Mouse (Mus musculus) olfactory bulb, adult 2 months (tissue): Measurements from ENCODE around the gene Ech1. TPM values are rescaled to one million over a fixed set of nuclear protein-coding genes. Genes with fewer than 3 reads are reported as not detected.

Source experiments
- H3K27ac ChIP-seq: fragments of 200-500 bp; 2 replicates; pipeline ENCODE4 v1.5.1; 2012; ENCODE audit warnings: low read depth, low read length; ENCODE audit not compliant: insufficient read depth
- H3K4me1 ChIP-seq: fragments of 200-500 bp; 2 replicates; pipeline ENCODE4 v1.6.1; 2012; ENCODE audit warnings: low read length; ENCODE audit not compliant: control insufficient read depth, insufficient read depth
- H3K4me3 ChIP-seq: fragments of 200-500 bp; 2 replicates; pipeline ENCODE4 v1.5.1; 2012; ENCODE audit warnings: mild to moderate bottlenecking, low read depth, low read length, moderate library complexity; ENCODE audit not compliant: insufficient read depth
- CTCF ChIP-seq: fragments of 200-500 bp; IDR thresholded peaks from 2 replicates; pipeline ENCODE4 v1.5.1; 2012; ENCODE audit warnings: low read depth, mild to moderate bottlenecking, low read length, moderate library complexity; ENCODE audit not compliant: insufficient read depth
- POLR2A ChIP-seq: fragments of 200-500 bp; IDR thresholded peaks from 2 replicates; pipeline ENCODE4 v1.6.1; 2012; ENCODE audit warnings: mild to moderate bottlenecking, low read depth, low read length, moderate library complexity; ENCODE audit not compliant: insufficient read depth
- WGBS: fragments of 180-500 bp; shearing (Covaris S2); methylation state at CpG from one replicate; pipeline ENCODE4 v1.1.7; 2018; 5-methylcytosine and 5-hydroxymethylcytosine counted together
- polyA plus RNA-seq: library from polyadenylated mRNA; stranded (reverse); fragments of >200 nt; gene quantifications from 2 replicates; pipeline ENCODE4 v1.2.4, GENCODE M21; 2012; ENCODE audit warnings: low replicate concordance; ENCODE audit not compliant: missing spikeins, insufficient read depth, insufficient read length

The Ech1 gene
- polyA plus RNA-seq, 1 experiment: not detected

DNA sequence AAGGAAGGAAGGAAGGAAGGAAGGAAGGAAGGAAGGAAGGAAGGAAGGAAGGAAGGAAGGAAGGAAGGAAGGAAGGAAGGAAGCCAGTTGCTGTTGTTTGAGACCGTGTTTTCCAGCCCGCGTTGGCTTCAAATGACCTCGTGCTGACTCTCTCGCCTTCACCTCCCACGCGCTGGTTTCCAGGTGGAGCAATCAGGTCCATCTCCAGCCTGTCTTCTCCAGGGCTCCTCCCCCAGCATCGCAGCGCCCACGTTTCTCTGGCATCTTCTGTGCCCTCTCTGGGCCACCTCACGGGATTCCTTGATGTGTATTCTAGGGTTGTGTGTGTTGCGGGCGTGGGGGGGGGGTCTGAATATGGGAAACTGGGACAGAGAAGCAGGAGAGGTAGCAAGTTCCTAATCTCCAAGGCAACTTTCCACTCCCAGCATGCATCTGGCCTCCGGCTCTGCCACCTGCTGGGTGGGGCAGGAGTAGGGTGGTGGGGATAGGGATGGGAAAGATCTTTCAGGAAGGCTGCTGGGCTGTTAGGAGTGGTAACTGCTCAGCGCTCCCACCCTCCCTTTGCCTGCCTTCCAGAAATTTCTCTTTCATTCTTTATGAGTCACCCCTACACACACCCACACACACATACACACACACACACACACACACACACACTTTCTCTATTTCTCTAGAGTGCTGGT, 37.9 kb downstream of the Ech1 start:
- no peak overlapping the region for H3K4me3 ChIP-seq
- peaks cover 48% of the 10 kb centered on the region for H3K4me1 ChIP-seq
- WGBS: 49% methylated on average over 15 of the region's 15 CpGs
- H3K27ac ChIP-seq: peak overlapping the region; percentile 41
- TF ChIP-seq CTCF (no peak), POLR2A (no peak)

DNA sequence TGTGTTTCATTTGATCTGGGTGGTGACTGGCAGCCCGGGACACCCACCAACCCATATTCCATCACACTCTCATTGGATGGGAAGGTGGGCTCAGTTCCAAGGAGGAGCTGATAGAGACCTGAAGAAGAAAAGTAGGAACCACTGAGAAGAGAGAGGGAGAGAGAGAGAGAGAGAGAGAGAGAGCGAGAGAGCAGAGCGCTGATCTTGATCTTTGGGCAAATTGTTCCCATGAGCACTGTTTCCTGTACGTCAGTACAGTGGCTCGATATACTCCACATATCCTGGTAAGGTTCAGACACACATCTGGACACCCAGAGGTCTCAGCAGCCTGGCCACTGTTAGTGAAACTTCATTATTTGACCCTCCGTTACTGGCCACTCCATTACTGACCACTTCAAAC, 38.5 kb downstream of the Ech1 start, which contains the start of gene Lgals7:
Gene Lgals7, plus strand, starts transcription at position 314 of the 400 bp plus-strand sequence.
- 50% methylated on average over 6 of the region's 6 CpGs for WGBS
- TF ChIP-seq POLR2A: no peak
- no peak for TF ChIP-seq CTCF
- Histone ChIP-seq H3K27ac (peak within 1 kb of the TSS; percentile 41), H3K4me3 (no peak within 1 kb of the TSS), H3K4me1 (peaks cover 48% of the 10 kb centered on the region)

DNA sequence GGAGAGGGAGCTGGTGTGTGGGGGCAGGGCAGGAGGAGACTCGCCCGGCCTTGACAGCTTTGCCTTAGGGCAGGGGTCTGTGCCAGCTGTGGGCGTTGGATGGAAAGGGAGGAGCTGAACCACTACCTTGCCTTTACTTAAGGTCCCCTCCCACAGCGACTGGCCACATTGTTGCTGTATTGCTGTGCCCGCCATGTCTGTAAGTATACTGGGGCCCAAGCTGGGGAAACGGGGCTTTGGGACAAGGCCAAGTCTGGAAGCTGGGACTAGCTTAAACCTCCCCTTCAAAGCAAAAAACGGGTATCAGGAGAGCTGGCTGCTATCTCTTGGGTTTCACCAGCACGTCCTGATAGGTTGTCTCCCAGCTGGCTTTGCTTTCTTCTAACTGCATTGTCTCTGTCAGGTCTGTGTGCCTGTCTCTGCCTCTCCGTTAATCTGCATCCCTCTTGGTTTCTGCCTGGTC, 39.3 kb downstream of the Ech1 start:
- Histone ChIP-seq H3K4me3 (no peak overlapping the region), H3K4me1 (peaks cover 48% of the 10 kb centered on the region), H3K27ac (peak overlapping the region; percentile 40)
- 31% methylated on average over 9 of the region's 9 CpGs for WGBS
- TF ChIP-seq CTCF (no peak), POLR2A (no peak)

DNA sequence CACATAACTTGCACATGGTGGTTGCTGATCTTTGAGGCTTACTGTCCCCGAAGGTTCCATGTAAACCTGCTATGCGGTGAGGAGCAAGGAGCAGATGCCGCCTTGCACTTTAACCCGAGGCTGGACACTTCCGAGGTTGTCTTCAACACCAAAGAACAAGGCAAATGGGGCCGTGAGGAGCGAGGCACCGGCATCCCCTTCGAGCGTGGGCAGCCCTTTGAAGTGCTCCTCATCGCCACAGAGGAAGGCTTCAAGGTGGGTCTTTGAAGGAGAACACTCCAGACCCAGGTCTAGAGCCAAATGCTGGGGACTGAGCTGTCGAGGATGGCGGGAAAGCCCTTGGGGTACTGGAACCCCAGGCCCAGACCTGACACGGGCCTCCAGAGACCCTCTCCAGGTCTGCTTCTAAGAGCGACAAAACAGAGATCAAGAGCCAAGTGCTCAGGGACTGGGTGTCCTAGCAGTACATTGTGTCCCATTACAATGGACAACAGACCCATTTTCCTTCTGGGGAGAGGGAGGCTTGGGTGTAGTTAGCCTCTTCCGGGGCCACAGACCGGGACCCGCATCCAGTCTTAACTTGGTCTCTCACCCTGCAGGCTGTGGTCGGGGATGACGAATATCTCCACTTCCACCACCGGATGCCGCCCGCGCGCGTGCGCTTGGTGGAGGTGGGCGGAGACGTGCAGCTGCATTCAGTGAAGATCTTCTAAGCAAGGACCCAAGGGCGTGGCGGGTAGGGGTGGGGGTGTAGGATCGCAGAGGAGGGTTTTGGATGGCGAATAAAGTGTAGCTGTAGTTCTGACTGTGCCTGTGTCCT, 40.7 kb downstream of the Ech1 start:
- Histone ChIP-seq H3K4me3 (peak overlapping the region; percentile 8; the same call in 1 of the 2 replicates), H3K4me1 (peaks cover 48% of the 10 kb centered on the region), H3K27ac (peak overlapping the region; percentile 65)
- WGBS: 41% methylated on average over 33 of the region's 33 CpGs
- TF ChIP-seq POLR2A: no peak; the same call in 1 of the 2 replicates
- TF ChIP-seq CTCF: peak; percentile 19; the same call in 1 of the 2 replicates

DNA sequence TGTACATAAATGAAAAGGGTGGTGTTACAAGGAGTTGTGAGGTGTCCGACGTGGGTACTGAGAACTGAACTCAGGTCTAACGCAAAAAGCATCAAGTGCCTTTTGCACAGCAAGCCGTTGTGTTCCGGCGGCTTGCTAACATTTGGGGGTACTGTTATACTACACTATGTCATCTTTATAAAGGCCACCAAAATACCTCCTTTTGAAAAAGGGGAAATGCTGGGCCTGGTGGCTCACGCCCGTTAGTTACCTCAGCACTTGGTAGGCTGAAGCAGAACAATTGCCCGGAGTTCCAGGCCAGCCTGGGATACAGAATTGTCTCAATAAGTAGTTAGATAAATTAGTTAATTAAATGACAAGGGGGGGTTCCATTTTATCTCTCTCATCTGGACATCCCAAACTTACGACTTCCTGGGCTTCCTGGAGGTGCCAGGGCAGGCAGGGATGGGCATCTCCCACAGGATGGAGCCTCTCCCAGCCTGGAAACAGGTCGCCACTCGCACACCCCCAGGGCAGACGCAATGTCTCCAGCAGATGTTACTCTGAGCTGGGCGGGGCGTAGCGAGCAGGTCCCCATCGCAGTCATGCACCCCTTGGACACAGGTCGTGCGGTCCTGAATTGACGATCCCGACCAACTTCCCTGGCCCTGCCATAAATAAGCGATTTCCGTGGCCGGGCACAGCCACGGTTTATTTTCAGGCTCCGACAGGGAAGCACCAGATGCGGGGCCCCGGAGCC, 41.9 kb downstream of the Ech1 start:
- H3K4me3 ChIP-seq: no peak overlapping the region
- H3K27ac ChIP-seq: no peak overlapping the region
- WGBS: 90% methylated on average over 28 of the region's 28 CpGs
- peaks cover 48% of the 10 kb centered on the region for H3K4me1 ChIP-seq
- TF ChIP-seq POLR2A (no peak), CTCF (no peak)

DNA sequence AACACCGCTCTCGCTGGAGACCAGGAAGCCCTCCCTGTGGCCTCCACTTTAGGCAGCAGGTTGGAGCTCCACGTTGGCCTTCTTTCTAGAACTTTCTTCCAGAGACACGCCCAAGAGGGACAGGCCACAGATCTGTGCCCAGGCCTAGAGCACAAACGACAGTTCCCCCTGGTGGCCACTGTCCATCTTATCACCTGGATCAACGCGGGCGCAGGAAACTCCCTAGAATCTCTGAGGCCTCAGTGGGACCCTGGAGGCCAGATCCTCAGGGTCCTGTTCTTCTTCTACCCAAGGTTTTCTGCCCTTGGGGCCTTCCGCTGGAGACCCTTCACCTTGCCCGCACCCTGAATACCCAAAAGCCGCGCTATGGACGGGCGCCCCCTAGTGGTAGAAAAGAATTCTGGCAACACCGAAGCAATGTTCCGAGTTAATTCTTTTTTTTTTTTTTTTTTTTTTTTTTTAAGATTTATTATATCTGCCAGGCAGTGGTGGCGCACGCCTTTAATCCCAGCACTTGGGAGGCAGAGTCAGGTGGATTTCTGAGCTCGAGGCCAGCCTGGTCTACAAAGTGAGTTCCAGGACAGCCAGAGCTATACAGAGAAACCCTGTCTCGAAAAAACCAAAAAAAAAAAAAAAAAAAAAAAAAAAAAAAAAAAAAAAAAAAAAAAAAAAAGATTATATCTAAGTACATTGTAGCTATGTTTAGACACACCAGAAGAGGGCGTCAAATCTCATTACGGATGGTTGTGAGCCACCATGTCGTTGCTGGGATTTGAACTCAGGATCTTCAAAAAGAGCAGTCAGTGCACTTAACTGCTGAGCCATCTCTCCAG, 42.7 kb downstream of the Ech1 start:
- Histone ChIP-seq H3K27ac (0 out of 2 replicates have a peak overlapping the region, but pooled peaks have one; percentile 34), H3K4me3 (peak overlapping the region; percentile 31), H3K4me1 (peaks cover 46% of the 10 kb centered on the region)
- 25% methylated on average over 23 of the region's 23 CpGs for WGBS
- peak; percentile 99 for TF ChIP-seq CTCF

DNA sequence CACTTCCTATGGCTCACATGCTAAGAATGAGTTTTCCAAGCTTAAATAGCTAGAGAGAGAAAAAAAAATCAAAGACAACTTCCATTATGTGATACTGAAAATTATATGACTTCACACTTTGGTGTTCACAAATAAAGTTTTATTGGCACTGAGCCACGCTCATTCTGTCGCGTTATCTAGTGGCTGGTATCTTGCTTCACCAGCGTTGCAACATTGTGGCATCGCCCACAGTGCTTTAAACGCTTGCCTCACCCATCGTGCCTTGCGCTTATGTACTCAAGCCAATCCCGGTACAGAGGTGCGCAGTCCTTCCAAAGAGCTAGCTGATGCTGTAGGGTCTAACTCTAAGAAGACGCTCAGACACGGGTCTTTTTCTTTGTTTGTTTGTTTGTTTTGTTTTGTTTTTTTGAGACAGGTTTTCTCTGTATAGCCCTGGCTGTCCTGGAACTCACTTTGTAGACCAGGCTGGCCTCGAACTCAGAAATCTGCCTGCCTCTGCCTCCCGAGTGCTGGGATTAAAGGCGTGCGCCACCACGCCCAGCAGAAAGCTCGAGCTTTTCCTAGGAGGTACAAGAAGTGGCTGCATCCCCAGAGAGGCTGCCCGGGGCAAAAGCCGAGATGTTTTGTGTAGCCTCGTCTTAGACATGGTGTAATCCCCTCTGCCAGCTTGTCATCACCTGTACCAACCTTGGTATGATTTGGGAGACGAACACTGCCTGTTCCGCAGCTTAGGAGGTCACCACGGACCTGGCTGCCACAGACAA, 46.1 kb downstream of the Ech1 start:
- H3K4me3 ChIP-seq: no peak overlapping the region
- 87% methylated on average over 24 of the region's 24 CpGs for WGBS
- H3K27ac ChIP-seq: no peak overlapping the region
- H3K4me1 ChIP-seq: peaks cover 16% of the 10 kb centered on the region
- TF ChIP-seq CTCF: no peak
- no peak for TF ChIP-seq POLR2A

DNA sequence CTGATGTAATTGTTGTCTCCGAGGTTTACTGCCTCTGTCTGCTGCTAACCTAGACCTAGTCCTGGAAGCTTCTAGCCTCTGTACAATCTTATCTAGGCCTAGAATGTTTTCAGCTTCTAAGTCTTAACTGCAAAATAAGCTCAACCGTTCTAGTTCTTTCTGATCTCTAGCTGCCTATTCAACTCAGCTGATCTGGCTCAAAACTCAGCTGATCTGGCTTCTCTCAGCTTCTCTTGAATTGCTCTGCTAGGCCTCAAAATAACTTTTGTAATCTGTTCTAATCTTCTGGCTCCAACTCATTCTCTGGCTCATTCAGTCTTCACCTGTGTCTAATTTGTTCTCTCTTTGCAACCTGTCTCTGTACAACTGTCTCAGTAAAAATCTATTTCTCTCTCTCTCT, 49.5 kb downstream of the Ech1 start:
- WGBS: 79% methylated on average over 2 of the region's 2 CpGs

More for the DNA sequence above, 49.5 kb downstream of the Ech1 start:
- TF ChIP-seq CTCF (no peak), POLR2A (no peak)
- H3K27ac ChIP-seq: no peak overlapping the region
- H3K4me1 ChIP-seq: no peaks in the 10 kb centered on the region
- no peak overlapping the region for H3K4me3 ChIP-seq
